Mouse (Mus musculus) kidney, postnatal 0 days (tissue): Measurements from ENCODE around the gene Abhd12. TPM values are rescaled to one million over a fixed set of nuclear protein-coding genes. Genes with fewer than 3 reads are reported as not detected.

ENCODE experiments used
- ATAC-seq: fragments of 200-750 bp; cut with Nextera tagmentation; replicated peaks from 2 replicates; pipeline ENCODE4 v1.8.0; 2017; ENCODE audit warnings: low read depth, moderate number of reproducible peaks, moderate TSS enrichment, moderate library complexity; ENCODE audit not compliant: low FRiP score
- DNase-seq: peaks from one replicate; pipeline ENCODE4 v3.0.0-alpha.2; 2016; ENCODE audit warnings: low spot score
- H3K27ac ChIP-seq: fragments of 300-500 bp; sonication (generic); 2 replicates; pipeline ENCODE4 v1.5.1; 2014; ENCODE audit warnings: mild to moderate bottlenecking
- H3K27me3 ChIP-seq: fragments of 300-500 bp; sonication (generic); 2 replicates; pipeline ENCODE4 v1.6.1; 2014; ENCODE audit warnings: low read length, mixed read lengths; ENCODE audit not compliant: insufficient read depth
- H3K36me3 ChIP-seq: fragments of 300-500 bp; sonication (generic); 2 replicates; pipeline ENCODE4 v1.6.1; 2014; ENCODE audit warnings: low read length, mixed read lengths; ENCODE audit not compliant: insufficient read depth
- H3K4me1 ChIP-seq: fragments of 300-500 bp; sonication (generic); replicated peaks from 2 replicates; pipeline ENCODE4 v1.6.1; 2014; ENCODE audit warnings: antibody characterized with exemption, low read length, mixed read lengths; ENCODE audit not compliant: insufficient read depth
- H3K4me2 ChIP-seq: fragments of 300-500 bp; sonication (generic); 2 replicates; pipeline ENCODE4 v1.6.1; 2014; ENCODE audit warnings: mild to moderate bottlenecking, low read length, moderate library complexity, mixed read lengths
- H3K4me3 ChIP-seq: fragments of 300-500 bp; sonication (generic); replicated peaks from 2 replicates; pipeline ENCODE4 v1.5.1; 2014; ENCODE audit warnings: low read depth, low read length
- H3K9ac ChIP-seq: fragments of 300-500 bp; sonication (generic); 2 replicates; pipeline ENCODE4 v1.6.1; 2014; ENCODE audit warnings: low read depth, low read length
- H3K9me3 ChIP-seq: fragments of 300-500 bp; sonication (generic); replicated peaks from 2 replicates; pipeline ENCODE4 v1.6.1; 2016; ENCODE audit warnings: low read length, inconsistent platforms, mixed read lengths
- CTCF ChIP-seq: IDR thresholded peaks from 2 replicates; pipeline ENCODE4 v1.5.1; 2016; ENCODE audit warnings: antibody characterized with exemption, low read depth, mild to moderate bottlenecking, moderate library complexity
- WGBS: fragments of 180-500 bp; shearing (Covaris S2); extraction: QIAGEN DNeasy Blood & Tissue Kit; methylation state at CpG from one replicate; pipeline ENCODE4 v1.1.7; 2014; 5-methylcytosine and 5-hydroxymethylcytosine counted together
- polyA plus RNA-seq: library from polyadenylated mRNA; unstranded; fragments of >200 nt; fragmentation: Nextera tagmentation; extraction: Ambion mirVana; gene quantifications from 2 replicates; pipeline ENCODE4 v1.2.1, GENCODE M21; 2015

Gene Abhd12
- polyA plus RNA-seq, 1 experiment from 2014 or later, result 71.3 TPM

- 86% methylated on average over 6 of the region's 6 CpGs for WGBS
- TF ChIP-seq CTCF, result no peak
Observed at GRCm38 (mm10) chr2:150900341-150900740, 4.2 kb downstream of the Abhd12 start.

GRCm38 (mm10) chr2:150895691-150896252, 8.8 kb downstream of the Abhd12 start:
- Histone ChIP-seq H3K4me1 (no peaks in the 10 kb centered on the region), H3K27me3 (no peaks in the 10 kb centered on the region), H3K4me2 (no peak overlapping the region), H3K9me3 (no peaks in the 10 kb centered on the region), H3K9ac (no peak overlapping the region), H3K4me3 (no peak overlapping the region), H3K27ac (no peak overlapping the region), H3K36me3 (no peaks in the 10 kb centered on the region)
- DNase-seq, result no peak
- no peak for ATAC-seq
- TF ChIP-seq CTCF, result no peak
- 78% methylated on average over 7 of the region's 7 CpGs for WGBS

More at GRCm38 (mm10) chr2:150900341-150900740, 4.2 kb downstream of the Abhd12 start:
- DNase-seq, result no peak
- no peak overlapping the region for H3K9ac ChIP-seq
- no peak overlapping the region for H3K4me2 ChIP-seq
- ATAC-seq, result no peak
- no peak overlapping the region for H3K4me3 ChIP-seq
- no peaks in the 10 kb centered on the region for H3K36me3 ChIP-seq
- no peaks in the 10 kb centered on the region for H3K27me3 ChIP-seq
- no peak overlapping the region for H3K27ac ChIP-seq
- H3K9me3 ChIP-seq, result no peaks in the 10 kb centered on the region
- H3K4me1 ChIP-seq, result 0 out of 2 replicates have a peak, but pooled peaks cover 5% of the 10 kb centered on the region

- 83% methylated on average over 2 of the region's 2 CpGs for WGBS
Observed at GRCm38 (mm10) chr2:150894617-150895267, 9.8 kb downstream of the Abhd12 start.

GRCm38 (mm10) chr2:150887370-150887769, 17.2 kb downstream of the Abhd12 start:
- 86% methylated on average over 2 of the region's 2 CpGs for WGBS
- TF ChIP-seq CTCF, result no peak
- no peak for DNase-seq

More at GRCm38 (mm10) chr2:150894617-150895267, 9.8 kb downstream of the Abhd12 start:
- no peaks in the 10 kb centered on the region for H3K27me3 ChIP-seq
- H3K4me3 ChIP-seq, result no peak overlapping the region
- ATAC-seq (no peak), DNase-seq (no peak)
- no peak overlapping the region for H3K4me2 ChIP-seq
- H3K9ac ChIP-seq, result no peak overlapping the region
- no peaks in the 10 kb centered on the region for H3K9me3 ChIP-seq
- TF ChIP-seq CTCF, result no peak
- no peaks in the 10 kb centered on the region for H3K4me1 ChIP-seq
- H3K27ac ChIP-seq, result no peak overlapping the region
- H3K36me3 ChIP-seq, result no peaks in the 10 kb centered on the region

GRCm38 (mm10) chr2:150886315-150886714, 18.2 kb downstream of the Abhd12 start:
- no peak overlapping the region for H3K27ac ChIP-seq
- H3K36me3 ChIP-seq, result no peaks in the 10 kb centered on the region
- TF ChIP-seq CTCF, result no peak
- H3K9me3 ChIP-seq, result no peaks in the 10 kb centered on the region
- ATAC-seq (no peak), DNase-seq (no peak)
- no peak overlapping the region for H3K9ac ChIP-seq
- H3K4me1 ChIP-seq, result no peaks in the 10 kb centered on the region
- no peaks in the 10 kb centered on the region for H3K27me3 ChIP-seq
- no peak overlapping the region for H3K4me2 ChIP-seq
- H3K4me3 ChIP-seq, result no peak overlapping the region

More at GRCm38 (mm10) chr2:150887370-150887769, 17.2 kb downstream of the Abhd12 start:
- Histone ChIP-seq H3K9ac (no peak overlapping the region), H3K27ac (no peak overlapping the region), H3K27me3 (no peaks in the 10 kb centered on the region), H3K9me3 (no peaks in the 10 kb centered on the region), H3K4me1 (no peaks in the 10 kb centered on the region), H3K36me3 (no peaks in the 10 kb centered on the region), H3K4me3 (no peak overlapping the region), H3K4me2 (no peak overlapping the region)
- no peak for ATAC-seq

- Histone ChIP-seq H3K9me3 (no peaks in the 10 kb centered on the region), H3K27ac (no peak overlapping the region), H3K4me1 (no peaks in the 10 kb centered on the region), H3K27me3 (no peaks in the 10 kb centered on the region), H3K36me3 (no peaks in the 10 kb centered on the region), H3K9ac (no peak overlapping the region), H3K4me3 (no peak overlapping the region), H3K4me2 (no peak overlapping the region)
- WGBS, result 71% methylated on average over 1 of the region's 1 CpGs
- no peak for DNase-seq
- no peak for ATAC-seq
- TF ChIP-seq CTCF, result no peak
Observed at GRCm38 (mm10) chr2:150885814-150886213, 18.7 kb downstream of the Abhd12 start.
